Mouse (Mus musculus) left cerebral cortex, postnatal 36 days (tissue): ENCODE results near the gene Rdh9. TPM values are rescaled to one million over a fixed set of nuclear protein-coding genes. Genes with fewer than 3 reads are reported as not detected.
"Not testable (repeated sequence)": the region's sequence is repeated elsewhere in the genome, so short reads cannot be mapped to it uniquely, and the experiment has no call there.

Source experiments
- DNase-seq, 2 experiments: peaks; one replicate each; pipeline ENCODE4 v3.0.0; 2021 to 2022; ENCODE audit warnings: low spot score in 2 of 2, mixed read lengths in 1 of 2
- intact Hi-C: fragments of 180-260 bp; cut with DNase I; formaldehyde crosslinking; loops from one replicate; pipeline ENCODE4 v1.15.1; 2025
- total RNA-seq, 2 experiments: library from RNA; stranded (reverse); gene quantifications; 2 replicates each; pipeline ENCODE4 v1.2.3; 2021

Rdh9 gene
- total RNA-seq, 2 experiments from 2014 or later: not detected

DNA sequence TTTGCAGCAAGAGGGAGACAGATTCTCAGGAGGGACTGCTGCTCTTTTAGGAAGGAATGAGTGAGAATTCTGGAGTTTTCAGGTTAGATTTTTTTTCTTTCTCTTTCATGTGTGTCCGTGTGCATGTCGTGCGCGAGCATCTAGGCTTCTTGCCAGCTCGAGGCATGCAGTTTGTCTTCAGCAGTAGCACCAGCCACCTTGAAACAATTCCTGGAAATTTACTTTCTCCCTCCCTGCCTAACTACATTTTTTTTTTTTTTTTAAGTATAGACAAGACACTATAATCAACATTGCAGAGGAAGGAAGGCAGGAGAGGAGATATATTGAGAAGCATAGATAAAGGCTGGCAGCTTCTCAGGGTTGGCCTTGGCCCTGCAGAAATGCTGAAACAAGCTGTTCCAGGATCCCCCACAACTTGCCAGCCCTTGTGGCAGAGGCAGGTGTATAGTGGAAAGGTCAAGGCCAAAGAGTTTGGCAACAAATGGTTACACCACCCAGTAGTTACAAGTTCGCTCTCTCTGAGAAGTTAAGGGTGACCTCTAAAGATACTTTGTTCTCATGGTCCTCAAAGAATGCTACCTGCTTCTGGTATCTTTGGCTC lies 21.5 kb upstream of the Rdh9 start:
- intact Hi-C loops: no loop called here

DNA sequence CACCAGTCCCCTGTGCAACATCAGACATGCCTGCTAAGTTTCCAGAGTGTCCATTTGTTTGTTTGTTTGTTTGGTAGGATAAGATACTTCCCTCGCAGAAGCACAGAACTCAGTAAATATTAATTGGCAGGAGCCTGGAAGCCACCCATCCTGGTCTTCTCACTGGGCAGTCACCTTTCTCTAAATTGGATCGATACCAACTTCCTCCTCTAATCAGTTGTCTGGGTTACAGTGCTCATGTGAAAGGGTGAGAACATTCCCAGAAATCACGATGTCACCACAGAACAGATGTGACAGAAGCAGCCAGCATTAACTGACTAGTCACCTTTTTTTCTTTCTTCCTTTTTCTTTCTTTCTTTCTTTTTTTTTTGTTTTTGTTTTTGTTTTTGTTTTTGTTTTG lies 20.9 kb upstream of the Rdh9 start:
- intact Hi-C loops: no loop called here
- DNase-seq: no peak

More for the DNA sequence above, 21.5 kb upstream of the Rdh9 start:
- no peak for DNase-seq

DNA sequence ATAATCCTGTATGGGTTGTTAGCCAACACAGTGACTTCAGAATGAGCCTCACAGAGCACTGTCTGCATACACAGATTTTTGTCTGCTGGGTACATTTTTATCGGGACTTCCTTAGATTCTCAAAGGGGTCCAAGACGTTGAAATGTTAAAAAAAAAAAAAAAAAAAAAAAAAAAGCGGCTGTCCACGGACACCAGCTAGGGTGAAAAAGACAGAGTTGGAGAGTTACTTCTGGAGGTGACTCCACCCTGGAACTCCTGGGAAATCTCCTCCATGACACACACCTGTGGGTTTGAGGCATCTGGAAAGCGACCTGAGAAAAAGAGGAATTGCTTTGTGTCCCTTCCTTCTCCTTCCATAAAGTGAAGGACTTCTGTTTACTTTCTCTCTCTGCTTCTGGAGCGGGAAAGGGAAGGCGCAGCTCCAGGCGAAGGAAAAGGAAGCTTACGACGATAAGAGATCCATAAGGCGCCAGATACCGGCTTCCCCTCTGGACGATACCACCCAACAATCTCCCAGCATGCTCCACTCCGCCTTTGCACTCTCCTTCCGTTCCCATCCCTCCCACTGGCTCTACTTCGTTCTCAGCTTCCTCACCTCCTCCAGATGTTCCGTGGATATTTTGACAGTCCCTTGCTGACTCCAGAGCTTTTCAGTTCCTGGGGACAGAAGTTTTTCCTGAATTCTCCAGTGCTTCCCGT lies 20.3 kb upstream of the Rdh9 start:
- intact Hi-C loops: no loop called here
- DNase-seq: no peak

DNA sequence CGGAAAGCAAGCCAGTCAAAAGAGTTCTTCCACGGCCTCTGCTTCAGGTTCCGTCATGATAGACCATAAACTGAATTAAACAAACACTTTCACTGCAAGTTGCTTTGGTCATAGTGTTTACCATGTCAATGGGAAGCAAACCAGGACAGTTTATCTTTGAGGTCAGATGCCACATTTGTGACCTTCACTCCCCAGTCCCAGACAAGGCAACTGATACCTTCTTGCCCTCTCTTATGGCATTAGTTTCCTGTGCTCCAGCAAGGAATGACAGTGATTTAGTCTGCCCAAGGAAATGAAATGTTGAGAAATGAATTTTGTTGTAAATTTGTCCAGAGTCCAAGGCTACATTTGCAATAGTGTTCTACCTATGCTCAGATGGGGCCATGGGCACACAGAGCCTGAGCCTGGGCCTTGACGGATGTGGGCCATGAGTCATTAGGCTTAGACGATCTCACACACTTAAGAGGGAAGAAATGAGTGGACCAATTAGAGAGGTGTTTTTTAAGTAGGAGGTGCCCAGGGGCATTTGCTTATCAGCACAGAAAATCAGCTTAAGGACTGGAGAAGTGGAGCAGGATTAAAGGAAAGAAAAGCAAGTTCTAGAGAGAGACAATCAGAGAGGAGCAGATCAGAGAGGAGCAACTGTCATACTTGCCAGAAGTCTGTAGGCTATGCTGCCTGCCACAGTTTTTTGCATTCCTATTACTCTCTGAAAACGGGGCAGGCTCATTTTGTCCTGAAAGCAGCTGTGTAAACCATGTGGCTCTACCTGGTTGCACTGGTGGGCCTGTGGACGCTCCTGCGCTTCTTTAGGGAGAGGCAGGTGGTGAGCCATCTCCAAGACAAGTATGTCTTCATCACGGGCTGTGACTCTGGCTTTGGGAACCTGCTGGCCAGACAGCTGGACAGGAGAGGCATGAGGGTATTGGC lies 16.7 kb upstream of the Rdh9 start, which contains the start of the genes Rdh1 and Rdh16f1:
TSS of gene Rdh1 (plus strand) at position 541 of the 930 bp plus-strand sequence.
TSS of gene Rdh16f1 (plus strand) at position 607 of the 930 bp plus-strand sequence.
- DNase-seq: no peak
- intact Hi-C loops: no loop called here

DNA sequence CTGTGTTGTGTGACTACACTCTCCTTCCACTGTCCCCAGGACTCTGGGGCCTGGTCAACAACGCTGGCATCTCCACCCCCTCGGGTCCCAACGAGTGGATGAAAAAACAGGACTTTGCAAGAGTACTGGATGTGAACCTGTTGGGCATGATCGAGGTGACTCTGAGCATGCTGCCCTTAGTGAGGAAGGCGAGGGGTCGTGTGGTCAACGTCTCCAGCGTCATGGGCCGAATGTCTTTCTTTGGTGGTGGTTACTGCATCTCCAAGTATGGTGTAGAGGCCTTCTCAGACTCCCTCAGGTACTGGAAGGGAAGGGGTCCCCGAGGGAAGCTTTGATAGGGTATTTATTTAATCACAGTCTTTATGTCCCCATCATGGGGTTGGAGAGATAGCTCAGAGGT lies 13.3 kb upstream of the Rdh9 start:
- DNase-seq, intact Hi-C loops: not testable (repeated sequence)

DNA sequence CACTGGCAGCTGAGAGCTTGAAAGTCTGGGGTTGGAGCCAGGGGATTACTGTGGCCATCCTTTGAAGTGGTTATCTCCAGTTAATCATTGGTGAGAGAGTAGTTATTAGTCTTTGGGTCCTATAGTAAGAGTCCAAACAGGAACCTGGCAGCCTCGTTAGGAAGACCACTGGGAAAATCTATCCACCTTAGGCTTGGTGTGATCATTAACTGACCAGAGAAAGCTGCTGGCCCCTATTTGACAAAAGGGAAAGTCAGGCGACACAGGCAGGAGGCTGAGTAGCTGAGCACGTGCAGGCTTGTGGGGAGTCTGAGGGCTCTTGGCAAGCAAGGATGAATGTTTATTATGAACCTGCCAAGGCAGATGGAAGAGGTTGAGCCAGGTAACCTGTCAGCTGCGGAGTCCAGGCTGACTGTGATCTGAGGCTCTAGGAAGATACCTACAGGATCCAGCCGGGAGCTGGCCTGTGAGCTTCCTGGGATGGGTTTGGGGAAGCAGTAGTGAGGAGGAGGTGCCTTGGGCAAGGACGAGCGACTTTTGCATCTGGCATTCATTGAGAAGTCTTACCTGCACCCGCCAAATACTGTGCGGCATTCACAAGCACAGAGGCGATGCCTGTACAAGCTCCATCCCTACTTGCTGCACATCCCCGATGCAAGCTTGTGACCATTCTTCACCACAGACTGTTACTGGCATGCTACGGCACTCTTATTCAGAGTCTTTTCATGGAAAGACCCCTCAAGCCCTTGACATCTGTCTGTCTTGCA lies 12.1 kb upstream of the Rdh9 start:
- intact Hi-C loops: no loop called here
- DNase-seq: no peak

DNA sequence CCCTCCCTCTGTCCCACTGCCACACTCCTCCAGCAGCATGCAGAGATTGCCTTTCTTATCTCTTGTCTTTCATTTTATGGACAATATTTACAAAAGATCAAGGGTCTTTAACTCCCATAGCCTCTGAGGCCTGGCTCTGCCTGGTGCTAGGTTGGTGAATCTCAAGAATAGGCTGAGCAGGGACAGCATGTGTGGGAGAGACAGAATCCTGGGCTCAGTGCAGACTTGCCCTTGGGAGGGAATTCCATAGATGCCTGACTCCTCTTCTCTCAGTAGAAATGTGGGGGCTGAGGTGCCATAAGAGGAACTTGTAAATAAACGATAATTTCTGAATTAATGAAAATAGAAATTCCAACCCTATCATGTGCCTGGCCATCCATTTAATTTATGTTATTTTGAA lies 9.6 kb upstream of the Rdh9 start:
- DNase-seq: no peak
- intact Hi-C loops: no loop called here

DNA sequence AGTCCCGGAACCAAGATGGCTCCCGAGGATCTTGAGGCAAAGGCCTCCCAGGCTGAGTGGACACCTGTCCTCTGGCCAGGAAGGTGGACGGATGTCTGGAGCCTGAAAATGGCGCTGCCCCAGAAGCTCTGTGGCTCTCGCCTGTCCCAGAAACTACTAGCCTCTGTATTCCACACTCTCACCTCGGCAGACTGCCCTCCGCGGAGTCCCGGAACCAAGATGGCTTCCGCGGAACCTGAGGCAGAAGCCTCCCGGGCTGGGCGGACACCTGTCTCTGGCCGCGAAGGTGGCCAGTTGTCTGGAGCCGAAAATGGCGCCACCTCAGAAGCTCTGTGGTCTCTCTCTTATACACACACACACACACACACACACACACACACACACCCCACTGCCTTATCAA lies 6.1 kb downstream of the Rdh9 start:
- DNase-seq, intact Hi-C loops: not testable (repeated sequence)

DNA sequence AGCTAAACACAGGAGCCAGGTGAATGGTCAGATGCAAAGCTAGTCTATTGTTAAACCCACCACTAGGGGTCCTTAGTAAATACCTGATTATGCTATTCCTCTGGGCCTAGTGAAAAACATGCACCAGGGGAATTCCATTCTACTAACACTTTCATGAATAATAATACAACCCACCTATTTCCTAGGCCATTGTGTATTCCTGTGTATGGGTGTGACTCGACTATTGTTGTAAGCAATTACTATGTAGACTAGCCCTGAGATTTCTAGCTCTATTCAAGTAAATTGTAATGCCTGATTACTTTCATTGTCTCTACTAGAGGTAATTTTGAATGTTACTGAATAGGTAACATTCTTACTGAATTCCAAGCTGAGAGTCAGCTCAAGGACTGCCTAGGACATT lies 9.2 kb downstream of the Rdh9 start:
- DNase-seq, intact Hi-C loops: not testable (repeated sequence)

DNA sequence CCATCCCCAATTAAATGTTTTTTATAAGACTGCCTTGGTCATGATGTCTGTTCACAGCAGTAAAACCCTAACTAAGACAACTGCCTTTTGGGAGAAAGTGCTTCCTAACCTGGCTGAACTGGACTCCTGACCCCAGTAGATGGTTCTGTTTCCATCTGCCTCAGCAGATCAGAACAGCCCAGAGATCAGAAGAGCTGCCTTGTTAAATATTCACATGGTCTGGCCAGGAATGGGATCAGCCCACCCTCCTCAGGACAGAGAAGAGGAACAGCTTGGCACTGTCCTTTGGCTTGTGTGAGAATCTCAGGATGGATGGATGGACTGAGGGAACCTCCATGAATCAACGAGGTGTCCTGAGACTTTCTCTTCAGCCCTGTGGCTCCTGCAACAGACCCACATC lies 23.1 kb downstream of the Rdh9 start:
- intact Hi-C loops: no loop called here
- no peak for DNase-seq

DNA sequence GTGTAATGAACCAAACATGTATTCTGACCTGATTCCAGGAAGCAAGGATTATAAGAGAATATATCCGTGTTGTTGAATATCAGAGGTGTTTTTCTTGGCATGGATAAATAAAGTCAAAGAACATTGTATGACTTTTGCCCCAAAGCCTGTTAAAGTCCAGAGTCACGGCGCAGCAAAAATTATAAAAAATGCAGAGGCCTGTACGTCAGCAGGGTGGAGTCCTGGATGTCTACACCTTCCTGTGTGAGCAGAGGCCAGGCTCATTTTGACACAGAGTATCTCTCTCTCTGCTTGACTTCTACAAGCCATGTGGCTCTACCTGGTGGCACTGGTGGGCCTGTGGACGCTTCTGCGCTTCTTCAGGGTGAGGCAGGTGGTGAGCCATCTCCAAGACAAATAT lies 24.7 kb downstream of the Rdh9 start, which contains the start of gene Rdh16:
TSS of gene Rdh16 (plus strand) at position 262 of the 400 bp plus-strand sequence.
- DNase-seq: no peak
- intact Hi-C loops: no loop called here

DNA sequence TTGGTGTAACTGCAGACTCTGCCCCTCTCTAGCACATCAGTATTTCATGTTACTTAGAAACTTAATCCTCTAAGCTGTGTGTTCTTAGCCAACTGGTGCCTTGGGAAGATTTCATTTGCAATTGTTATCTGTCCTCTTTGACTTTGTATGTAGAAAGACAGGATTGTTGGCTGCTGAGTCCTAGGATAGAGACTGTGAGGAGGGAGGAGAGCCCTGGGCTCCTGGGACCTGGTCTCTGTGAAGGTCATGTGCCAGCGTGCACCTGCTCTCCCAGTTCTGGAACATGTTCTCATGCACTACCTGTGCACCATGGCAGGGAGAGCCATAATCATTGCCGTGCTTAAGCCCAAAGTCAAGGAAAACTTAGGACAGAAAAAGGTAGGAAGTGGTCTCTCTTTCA lies 25.4 kb downstream of the Rdh9 start:
- DNase-seq: no peak
- intact Hi-C loops: no loop called here

DNA sequence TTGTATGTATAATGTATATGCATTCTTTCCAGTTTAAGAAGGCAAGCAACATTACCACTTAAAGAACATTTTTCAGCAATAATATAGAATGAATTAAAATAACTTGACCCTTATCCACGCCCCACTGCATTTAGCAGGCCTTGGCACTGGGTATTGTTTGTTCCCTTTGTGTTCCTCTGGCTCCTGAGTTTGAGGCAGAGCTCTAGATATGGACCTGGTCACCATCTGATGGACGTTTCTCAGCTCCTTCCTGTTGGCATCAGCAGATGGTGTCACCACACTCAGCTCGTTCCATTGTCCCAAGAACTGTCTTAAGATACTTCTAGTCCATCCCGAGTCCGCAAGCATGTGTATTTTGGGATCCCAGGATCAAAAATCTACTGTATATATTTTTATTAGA lies 26.1 kb downstream of the Rdh9 start:
- intact Hi-C loops: no loop called here

DNA sequence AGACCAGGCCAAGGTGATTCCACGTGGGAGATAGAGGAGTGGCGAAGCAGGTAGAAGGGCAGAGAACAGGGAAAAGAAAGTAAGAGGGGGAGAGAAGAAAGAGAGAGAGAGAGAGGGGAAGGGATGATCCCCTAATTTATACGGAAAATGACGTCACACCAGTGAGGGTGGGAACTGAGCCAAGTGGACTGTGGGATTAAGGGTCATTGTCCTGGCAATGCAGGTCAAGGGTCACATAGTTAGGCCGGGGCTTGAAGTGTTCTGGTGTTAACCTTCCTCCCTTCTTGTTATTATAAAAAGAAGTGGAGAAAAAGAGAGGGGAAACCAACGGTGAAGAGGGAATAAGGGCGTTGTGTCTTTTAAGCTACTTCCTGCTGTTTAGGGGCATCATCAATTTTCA lies 28.2 kb downstream of the Rdh9 start:
- no peak for DNase-seq
- intact Hi-C loops: no loop called here

More for the DNA sequence above, 26.1 kb downstream of the Rdh9 start:
- no peak for DNase-seq

DNA sequence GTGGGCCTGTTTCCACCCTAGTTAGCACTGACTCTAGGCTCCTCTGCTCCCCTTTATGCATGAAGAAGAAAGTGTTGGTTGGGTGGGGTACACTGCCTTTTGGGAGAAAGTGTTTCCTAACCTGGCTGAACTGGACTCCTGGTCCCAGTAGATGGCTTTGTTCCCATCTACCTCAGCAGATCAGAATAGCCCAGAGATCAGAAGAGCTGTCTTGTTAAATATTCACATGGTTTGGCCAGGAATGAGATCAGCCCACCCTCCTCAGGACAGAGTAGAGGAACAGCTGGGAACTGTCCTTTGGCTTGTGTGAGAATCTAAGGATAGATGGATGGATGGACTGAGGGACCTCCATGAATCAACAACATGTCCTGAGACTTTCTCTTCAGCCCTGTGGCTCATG lies 39.7 kb downstream of the Rdh9 start:
- no peak for DNase-seq
- intact Hi-C loops: no loop called here

DNA sequence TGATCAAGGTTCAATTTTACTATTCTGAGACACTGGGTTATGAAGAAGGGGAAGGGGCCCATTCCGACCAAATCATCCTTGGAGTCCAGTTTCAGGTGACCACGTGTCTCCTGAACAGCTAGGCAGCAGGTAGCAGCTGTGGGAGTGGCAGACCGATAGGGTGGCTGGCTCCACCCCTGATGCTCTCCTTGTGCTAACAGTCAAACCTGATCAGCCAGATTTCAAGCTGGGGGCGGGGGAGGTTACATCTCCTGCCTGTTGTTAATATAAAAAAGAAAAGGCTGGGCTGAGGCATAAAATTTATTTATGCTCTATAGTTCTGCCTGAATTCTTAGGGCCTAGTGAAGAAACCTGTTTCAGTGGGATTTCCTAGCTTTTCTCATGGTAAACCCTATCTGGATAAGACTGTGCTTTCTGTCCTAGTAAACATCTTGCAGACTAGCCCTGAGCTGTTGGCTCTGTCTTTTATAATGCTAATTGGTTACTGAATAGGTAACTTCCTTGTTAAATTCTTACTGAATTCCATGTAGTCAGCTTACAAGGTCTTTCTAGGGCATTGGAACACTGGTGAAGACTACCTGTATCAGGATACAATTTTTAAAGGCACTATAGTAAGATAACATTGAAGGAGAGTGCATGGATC lies 41.2 kb downstream of the Rdh9 start:
- DNase-seq, intact Hi-C loops: not testable (repeated sequence)

DNA sequence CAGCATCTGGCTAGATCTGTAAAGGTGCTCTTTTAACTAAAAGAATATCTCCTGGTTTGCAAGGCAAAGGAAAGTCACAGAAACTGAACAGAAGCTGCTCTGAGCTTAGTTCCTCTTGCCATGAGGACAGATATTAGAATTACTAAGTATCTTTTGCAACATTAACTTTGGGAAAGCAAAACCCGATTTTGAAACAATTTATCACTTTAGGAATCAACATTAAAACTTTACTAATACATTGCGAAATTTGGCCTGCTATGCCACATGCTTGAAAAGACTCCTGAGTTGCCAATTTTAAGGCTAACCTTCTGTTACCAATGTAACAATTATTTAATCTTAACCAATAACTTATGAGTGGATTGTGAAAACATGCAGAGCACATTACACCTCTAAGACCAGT lies 45.6 kb downstream of the Rdh9 start:
- DNase-seq, intact Hi-C loops: not testable (repeated sequence)

DNA sequence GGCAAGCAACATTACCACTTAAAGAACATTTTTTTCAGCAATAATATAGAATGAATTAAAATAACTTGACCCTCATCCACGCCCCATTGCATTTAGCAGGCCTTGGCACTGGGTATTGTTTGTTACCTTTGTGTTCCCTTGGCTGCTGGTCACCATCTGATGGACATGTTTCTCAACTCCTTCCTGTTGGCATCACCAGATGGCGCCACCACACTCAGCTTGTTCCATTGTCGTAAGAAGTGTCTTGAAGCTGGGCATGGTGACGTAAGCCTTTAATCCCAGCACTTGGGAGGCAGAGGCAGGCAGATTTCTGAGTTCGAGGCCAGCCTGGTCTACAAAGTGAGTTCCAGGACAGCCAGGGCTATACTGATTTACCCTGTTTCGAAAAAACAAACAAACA lies 49.2 kb downstream of the Rdh9 start:
- intact Hi-C loops: no loop called here
- DNase-seq: no peak

DNA sequence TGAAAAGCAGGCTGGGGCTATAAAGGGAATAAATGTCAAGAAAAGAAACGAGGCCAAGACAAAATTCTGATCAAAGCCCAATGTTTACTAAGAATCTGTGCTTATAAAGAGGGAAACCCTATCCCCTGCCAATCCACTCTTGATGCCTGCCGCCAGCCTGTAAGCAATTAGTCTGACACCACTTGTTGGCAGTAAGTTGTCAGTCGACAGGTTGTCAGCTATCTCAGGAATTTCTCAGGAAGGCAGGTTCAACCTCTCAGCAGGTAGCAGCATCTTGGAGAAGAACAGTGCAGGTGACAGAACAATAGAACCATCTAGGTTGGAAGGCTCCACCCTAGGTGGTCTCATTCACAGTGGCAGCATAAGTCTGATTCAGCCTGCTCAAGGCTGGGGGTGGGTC lies 52.9 kb downstream of the Rdh9 start:
- intact Hi-C loops: no loop called here
- DNase-seq: no peak
